In the genomic region with DNA sequence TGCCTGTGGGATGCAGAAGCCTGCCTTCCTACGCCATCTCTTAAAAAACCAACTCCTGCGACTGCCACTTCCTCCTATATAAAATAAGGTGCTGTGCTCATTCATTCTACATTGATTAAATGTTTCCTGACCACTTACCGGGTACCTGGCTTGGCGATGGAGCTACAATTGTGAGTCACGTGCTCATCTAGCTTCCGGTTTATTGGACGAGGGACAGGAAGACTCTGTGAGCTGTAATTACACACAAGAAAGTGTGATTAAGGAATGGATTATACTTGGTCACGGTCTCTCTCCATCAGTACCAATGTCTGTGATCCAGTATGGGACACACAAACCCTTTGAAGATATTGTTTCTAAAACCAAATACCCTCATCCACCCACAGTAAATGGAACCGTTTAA, we compare ENCODE assay signal across 8 mouse cellular contexts. TPM values are rescaled to one million over a fixed set of nuclear protein-coding genes. Genes with fewer than 3 reads are reported as not detected.
A peak's percentile ranks its signal among the peaks of the same experiment; 100 is the strongest.
DNase-seq lines count a peak whose midpoint lies in the region; ATAC-seq and TF ChIP-seq lines count a peak whose summit lies in the region.
"Had no signal": no experiment of that assay in that cellular context is flagged by ENCODE, and none has a peak within 500 bp of the region (broad histone marks: within the 10 kb centered on the region; RNA-seq: fewer than 3 reads in every experiment).

No protein-coding gene starts in this region.

- H3K9me3 ChIP-seq in kidney, postnatal 0 days (replicated peaks; ENCODE audit: low read length) = no peaks in the 10 kb centered on the region
- H3K9me3 ChIP-seq in E14TG2a.4 (ENCODE audit: low read length) = peaks cover 7% of the 10 kb centered on the region; the same call in 1 of the 2 replicates
- H3K9me3 ChIP-seq in forebrain, embryonic 14.5 days (replicated peaks; ENCODE audit: control insufficient read depth, low read length) = no peaks in the 10 kb centered on the region

- H3K4me2 ChIP-seq in kidney, postnatal 0 days (ENCODE audit: low read length) = no peak overlapping the region
- H3K4me2 ChIP-seq in forebrain, embryonic 14.5 days (ENCODE audit: low read length) = no peak overlapping the region

- no peak overlapping the region for H3K4me3 ChIP-seq in kidney, postnatal 0 days (replicated peaks; ENCODE audit: low read depth, low read length)
- H3K4me3 ChIP-seq in E14TG2a.4 (replicated peaks; ENCODE audit: low read length) = peak overlapping the region; percentile 73; the same call in 1 of the 2 replicates
- no peak overlapping the region for H3K4me3 ChIP-seq in forebrain, embryonic 14.5 days (ENCODE audit: low read depth, low read length)

- WGBS in kidney, postnatal 0 days = 75% methylated on average over 9 of the region's 9 CpGs
- WGBS in forebrain, embryonic 14.5 days = 71% methylated on average over 9 of the region's 9 CpGs

- no peak overlapping the region for H3K9ac ChIP-seq in kidney, postnatal 0 days (ENCODE audit: low read depth, low read length)
- no peak overlapping the region for H3K9ac ChIP-seq in forebrain, embryonic 14.5 days (ENCODE audit: low read length)

- no peaks in the 10 kb centered on the region for H3K4me1 ChIP-seq in kidney, postnatal 0 days (replicated peaks; ENCODE audit: insufficient read depth, low read length)
- H3K4me1 ChIP-seq in E14TG2a.4 (replicated peaks; ENCODE audit: low read depth, low read length) = 0 out of 2 replicates have a peak, but pooled peaks cover 3% of the 10 kb centered on the region
- H3K4me1 ChIP-seq in forebrain, embryonic 14.5 days (ENCODE audit: control insufficient read depth, insufficient read depth, low read length) = peaks cover 4% of the 10 kb centered on the region; the same call in 1 of the 2 replicates

- no peak for TF ChIP-seq CTCF in kidney, postnatal 0 days (IDR thresholded peaks at IDR 0.05; ENCODE audit: low read depth)
- TF ChIP-seq CTCF in E14TG2a.4 (conservative IDR thresholded peaks at IDR 0.05; ENCODE audit: low read length) = no peak

- DNase-seq in kidney, postnatal 0 days (ENCODE audit: low spot score) = no peak
- DNase-seq in kidney, postnatal 36 days = no peak
- DNase-seq in forebrain, embryonic 14.5 days (ENCODE audit: low spot score) = no peak
- no peak for DNase-seq in frontal cortex, postnatal 25 days (ENCODE audit: low spot score in 2 of 2)
- DNase-seq in layer of hippocampus, adult 11-12 months (ENCODE audit: low spot score) = no peak
- DNase-seq: layer of hippocampus, adult 9-11 months had no signal

- H3K27ac ChIP-seq in kidney, postnatal 0 days = 0 out of 2 replicates have a peak overlapping the region, but pooled peaks have one; percentile 64
- peak overlapping the region; percentile 23; the same call in 1 of the 2 replicates for H3K27ac ChIP-seq in forebrain, embryonic 14.5 days (ENCODE audit: low read depth, low read length)

- ATAC-seq in kidney, postnatal 0 days (replicated peaks; ENCODE audit: low FRiP score, low read depth) = no peak
- peak; percentile 40; the same call in 1 of the 2 replicates for ATAC-seq in forebrain, embryonic 14.5 days
- ATAC-seq in megakaryocyte progenitor cell, adult 5-6 weeks (replicated peaks; ENCODE audit: poor library complexity) = peak; percentile 26; the same call in 1 of the 2 replicates

- H3K27me3 ChIP-seq in kidney, postnatal 0 days (ENCODE audit: insufficient read depth, low read length) = no peaks in the 10 kb centered on the region
- H3K27me3 ChIP-seq in E14TG2a.4 (ENCODE audit: insufficient read depth, low read length) = no peaks in the 10 kb centered on the region
- H3K27me3 ChIP-seq in forebrain, embryonic 14.5 days (replicated peaks; ENCODE audit: control insufficient read depth, insufficient read depth, low read length) = no peaks in the 10 kb centered on the region

- H3K36me3 ChIP-seq in kidney, postnatal 0 days (ENCODE audit: insufficient read depth, low read length) = no peaks in the 10 kb centered on the region
- no peaks in the 10 kb centered on the region for H3K36me3 ChIP-seq in E14TG2a.4 (ENCODE audit: insufficient read depth, low read length)
- no peaks in the 10 kb centered on the region for H3K36me3 ChIP-seq in forebrain, embryonic 14.5 days (ENCODE audit: control insufficient read depth, insufficient read depth, low read length)

RNA-seq across cellular contexts. Expression of gene Upb1, which starts 36.1 kb away (rescaled TPM):
- polyA plus RNA-seq in kidney, postnatal 0 days (2015; fragmentation: Nextera tagmentation; extraction: Ambion mirVana) = 11.9 and 13.1 TPM in 2 replicates
- polyA plus RNA-seq in forebrain, embryonic 14.5 days (2014; fragmentation: Nextera tagmentation; extraction: Ambion mirVana) = 0.11 and 0.14 TPM in 2 replicates
- 0.07 and 0.68 TPM in 2 replicates for total RNA-seq in megakaryocyte progenitor cell, adult 5-6 weeks (2015)
- 0.24 and 0.33 TPM in 2 replicates for total RNA-seq in megakaryocyte progenitor cell, adult 5-6 weeks (2017)

RNA-seq across cellular contexts. Expression of gene Adora2a, which starts 48.1 kb away (rescaled TPM):
- 5.2 and 6.3 TPM in 2 replicates for polyA plus RNA-seq in kidney, postnatal 0 days (2015; fragmentation: Nextera tagmentation; extraction: Ambion mirVana)
- 8.8 and 12.5 TPM in 2 replicates for polyA plus RNA-seq in forebrain, embryonic 14.5 days (2014; fragmentation: Nextera tagmentation; extraction: Ambion mirVana)
- total RNA-seq in megakaryocyte progenitor cell, adult 5-6 weeks (2015) = 0.91 and 0.93 TPM in 2 replicates
- total RNA-seq in megakaryocyte progenitor cell, adult 5-6 weeks (2017) = 0.54 and 0.88 TPM in 2 replicates

Comparison
In these comparisons a context has a peak if more than half of its experiments do, and no peak if none do; other contexts are left out.
1. RNA of gene Upb1, which starts 36.1 kb away (polyA plus RNA-seq): 11.9 to 13.1 TPM in kidney, postnatal 0 days; 0.11 to 0.14 TPM in forebrain, embryonic 14.5 days; every median in the first group is over 10 times any median in the second.